Mouse (Mus musculus) testis, adult 2 months (tissue): Measurements from ENCODE around the gene Arhgap44. TPM values are rescaled to one million over a fixed set of nuclear protein-coding genes. Genes with fewer than 3 reads are reported as not detected.

ENCODE experiments used
- H3K27ac ChIP-seq: fragments of 200-500 bp; 2 replicates; pipeline ENCODE4 v1.5.1; 2012; ENCODE audit warnings: low read depth, low read length; ENCODE audit not compliant: control insufficient read depth, insufficient read depth
- H3K27me3 ChIP-seq: fragments of 200-500 bp; 2 replicates; pipeline ENCODE4 v1.6.1; 2012; ENCODE audit warnings: mild to moderate bottlenecking, low read length, moderate library complexity; ENCODE audit not compliant: control insufficient read depth, insufficient read depth
- H3K36me3 ChIP-seq: fragments of 200-500 bp; 2 replicates; pipeline ENCODE4 v1.6.1; 2012; ENCODE audit warnings: mild to moderate bottlenecking, low read length; ENCODE audit not compliant: control insufficient read depth, insufficient read depth
- H3K4me1 ChIP-seq: fragments of 200-500 bp; 2 replicates; pipeline ENCODE4 v1.6.1; 2012; ENCODE audit warnings: low read length; ENCODE audit not compliant: control insufficient read depth, insufficient read depth
- H3K4me3 ChIP-seq: fragments of 200-500 bp; 2 replicates; pipeline ENCODE4 v1.5.1; 2012; ENCODE audit warnings: low read depth, mild to moderate bottlenecking, low read length, moderate library complexity, mixed read lengths; ENCODE audit not compliant: control insufficient read depth
- CTCF ChIP-seq: fragments of 200-500 bp; IDR thresholded peaks from 2 replicates; pipeline ENCODE4 v1.5.1; 2012; ENCODE audit warnings: low read depth, mild to moderate bottlenecking, inconsistent platforms, low read length, moderate library complexity; ENCODE audit not compliant: control insufficient read depth, insufficient read depth, insufficient replicate concordance
- POLR2A ChIP-seq: fragments of 200-500 bp; IDR thresholded peaks from 2 replicates; pipeline ENCODE4 v1.6.1; 2012; ENCODE audit warnings: low read depth, mild to moderate bottlenecking, inconsistent platforms, low read length, moderate library complexity; ENCODE audit not compliant: control insufficient read depth
- polyA plus RNA-seq: library from polyadenylated mRNA; depleted of rRNA; stranded (reverse); fragments of >200 nt; gene quantifications from 2 replicates; pipeline ENCODE4 v1.2.3, GENCODE M21; 2012

Gene Arhgap44
- polyA plus RNA-seq, 1 experiment = 8.6 TPM

DNA sequence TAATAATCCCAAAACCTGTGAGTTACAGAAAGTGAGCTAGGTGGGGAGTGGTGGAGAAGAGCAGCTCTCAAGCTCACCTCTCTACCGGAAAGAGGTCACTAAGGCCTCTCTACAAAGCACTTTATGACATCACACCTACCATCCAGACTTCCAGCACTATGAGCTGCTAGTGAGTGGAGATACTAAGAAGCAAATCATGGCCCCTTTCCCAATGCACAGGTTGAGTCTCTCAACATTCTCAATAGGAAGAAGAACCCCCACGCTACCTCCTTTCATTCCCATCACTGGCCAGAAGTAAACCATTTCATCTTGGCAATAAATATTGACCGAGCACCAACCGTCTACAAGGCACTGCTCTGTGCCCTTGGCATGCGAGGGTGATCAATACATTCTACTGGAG is 3.0 kb downstream of the Arhgap44 start, which contains the start of gene 1700086D15Rik:
1700086D15Rik (minus strand) TSS at position 101 of the 400 bp plus-strand sequence.
- Histone ChIP-seq H3K4me1 (peaks cover 23% of the 10 kb centered on the region), H3K27me3 (no peaks in the 10 kb centered on the region; the same call in 1 of the 2 replicates), H3K27ac (peak within 1 kb of the TSS; percentile 25; the same call in 1 of the 2 replicates), H3K4me3 (peak within 1 kb of the TSS; percentile 94), H3K36me3 (no peaks in the 10 kb centered on the region)
- TF ChIP-seq CTCF = no peak
- no peak for TF ChIP-seq POLR2A

DNA sequence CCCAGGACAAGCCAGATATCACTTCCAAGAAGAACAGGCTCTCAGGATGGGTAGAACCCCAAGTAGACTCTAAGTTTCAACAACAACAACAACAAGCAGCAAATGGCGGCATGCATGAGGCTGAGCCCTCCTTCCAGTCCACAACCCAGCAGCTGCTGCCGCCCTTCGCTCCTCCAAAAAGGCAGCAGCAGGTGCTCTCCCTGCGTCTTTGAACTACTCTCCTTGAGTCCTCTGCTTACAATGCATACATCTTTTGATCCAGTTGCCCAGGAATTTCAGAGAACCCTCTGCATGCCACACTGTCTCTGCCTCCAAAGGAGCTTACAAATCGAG is 4.1 kb downstream of the Arhgap44 start:
- Histone ChIP-seq H3K4me1 (peaks cover 23% of the 10 kb centered on the region), H3K27ac (peak overlapping the region; percentile 25; the same call in 1 of the 2 replicates), H3K4me3 (peak overlapping the region; percentile 94), H3K36me3 (no peaks in the 10 kb centered on the region), H3K27me3 (no peaks in the 10 kb centered on the region; the same call in 1 of the 2 replicates)
- TF ChIP-seq POLR2A (no peak), CTCF (no peak)

DNA sequence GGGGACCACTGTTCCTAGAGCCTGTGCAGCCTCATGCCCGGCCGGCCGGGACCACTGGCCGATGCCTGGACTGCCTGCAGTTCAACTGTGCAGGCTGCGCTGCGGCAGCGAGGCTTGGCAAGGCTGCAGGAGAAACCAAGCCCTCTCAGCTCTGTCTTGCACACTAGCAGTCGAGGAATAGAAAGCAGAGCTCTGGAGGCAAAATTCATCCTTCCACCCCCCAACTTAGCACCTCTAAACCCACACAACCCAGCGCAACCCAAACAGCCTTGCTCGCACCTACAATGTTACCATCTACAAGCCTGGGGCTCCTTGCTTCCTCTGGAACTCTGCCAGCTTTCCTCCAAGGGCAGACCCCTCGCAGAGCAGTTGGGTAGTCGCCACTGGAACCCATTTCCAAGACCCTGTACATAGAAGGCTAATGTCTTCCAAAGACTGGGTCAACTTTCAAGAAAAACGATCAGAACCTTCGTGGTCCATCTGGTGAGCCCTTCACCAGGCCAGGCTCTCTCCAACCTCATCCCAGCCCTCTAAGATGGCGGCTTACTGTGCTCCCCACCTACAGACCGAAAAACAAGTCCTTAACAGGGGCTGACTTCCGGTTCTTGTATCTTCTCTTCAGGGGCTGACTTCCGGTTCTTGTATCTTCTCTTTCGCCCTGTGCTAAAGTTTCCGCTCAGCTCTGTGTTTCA is 4.6 kb downstream of the Arhgap44 start:
- Histone ChIP-seq H3K27ac (peak overlapping the region; percentile 45; the same call in 1 of the 2 replicates), H3K27me3 (no peaks in the 10 kb centered on the region; the same call in 1 of the 2 replicates), H3K4me1 (peaks cover 23% of the 10 kb centered on the region), H3K36me3 (no peaks in the 10 kb centered on the region), H3K4me3 (peak overlapping the region; percentile 94)
- TF ChIP-seq POLR2A (peak; percentile 21; the same call in 1 of the 2 replicates), CTCF (no peak)

DNA sequence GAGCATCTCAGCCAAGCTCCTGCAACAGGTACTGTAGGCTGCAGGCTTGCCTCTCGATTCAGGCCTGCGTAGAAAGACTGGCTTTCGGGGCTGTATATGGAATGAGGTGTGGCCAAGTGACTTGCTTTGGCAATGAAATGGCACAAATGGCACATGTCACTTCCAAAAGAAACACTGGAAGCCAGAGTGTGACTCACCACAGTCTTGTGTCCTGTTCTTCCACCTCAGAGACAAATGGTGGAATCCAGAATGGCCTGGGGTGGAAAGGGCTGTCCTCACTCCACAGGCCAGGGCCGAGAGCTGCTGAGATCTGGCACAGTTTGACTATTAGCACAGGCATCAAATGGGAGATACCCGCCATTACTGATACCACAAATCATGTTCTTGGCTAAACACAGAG is 9.8 kb downstream of the Arhgap44 start:
- TF ChIP-seq CTCF = no peak
- no peak for TF ChIP-seq POLR2A
- H3K27ac ChIP-seq = no peak overlapping the region
- no peak overlapping the region for H3K4me3 ChIP-seq
- H3K36me3 ChIP-seq = no peaks in the 10 kb centered on the region
- H3K27me3 ChIP-seq = no peaks in the 10 kb centered on the region
- H3K4me1 ChIP-seq = peaks cover 11% of the 10 kb centered on the region

DNA sequence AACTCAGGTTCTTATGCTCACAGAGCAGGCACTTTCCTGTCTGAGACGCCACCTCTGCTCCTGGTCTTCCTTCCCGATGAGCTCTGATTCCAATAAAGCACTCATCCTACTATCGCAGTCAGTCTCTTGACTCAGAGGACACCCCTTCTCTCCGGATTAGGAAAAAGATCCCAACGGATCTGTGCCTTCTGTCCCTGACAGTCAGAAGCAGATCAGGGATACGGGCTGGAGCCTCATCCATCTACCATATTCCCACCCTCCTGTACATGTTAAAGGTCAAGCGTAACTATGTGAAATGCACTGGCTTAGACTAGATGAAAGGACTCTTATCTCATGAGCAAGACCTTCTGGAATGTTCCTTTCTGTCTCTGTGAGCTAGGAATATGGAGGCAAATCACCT is 14.3 kb downstream of the Arhgap44 start:
- no peak for TF ChIP-seq POLR2A
- H3K4me1 ChIP-seq = no peaks in the 10 kb centered on the region
- no peaks in the 10 kb centered on the region for H3K27me3 ChIP-seq
- H3K4me3 ChIP-seq = no peak overlapping the region
- no peaks in the 10 kb centered on the region for H3K36me3 ChIP-seq
- H3K27ac ChIP-seq = no peak overlapping the region

DNA sequence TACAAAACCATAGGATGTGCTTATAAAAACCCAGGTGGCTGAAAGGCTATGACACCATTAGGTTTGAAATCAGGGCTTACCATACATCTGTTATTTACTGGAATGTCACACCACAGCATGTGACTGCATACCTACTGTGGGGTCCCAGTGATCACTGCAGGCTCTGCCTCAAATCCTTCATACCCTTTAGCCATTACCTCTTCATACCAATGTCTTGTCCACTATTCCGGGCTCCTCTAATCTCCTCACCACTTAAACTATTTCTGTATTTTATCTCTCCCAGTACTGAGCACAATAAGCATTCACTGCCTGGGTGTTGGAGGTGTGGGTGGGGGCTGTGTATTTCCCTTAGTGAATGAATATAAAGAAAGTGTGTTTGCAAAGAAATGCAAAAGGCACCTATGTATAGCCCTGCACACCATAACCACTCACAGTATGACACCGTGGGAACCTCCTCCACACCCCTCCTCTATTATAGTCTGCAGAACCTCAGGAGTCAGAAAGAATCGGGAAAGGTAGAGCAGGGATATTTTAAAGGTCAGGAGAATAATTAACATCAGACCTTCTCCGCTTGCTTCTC is 19.8 kb downstream of the Arhgap44 start:
- Histone ChIP-seq H3K4me3 (no peak overlapping the region), H3K4me1 (no peaks in the 10 kb centered on the region), H3K27me3 (no peaks in the 10 kb centered on the region), H3K36me3 (no peaks in the 10 kb centered on the region), H3K27ac (no peak overlapping the region)
- TF ChIP-seq CTCF (no peak), POLR2A (no peak)

DNA sequence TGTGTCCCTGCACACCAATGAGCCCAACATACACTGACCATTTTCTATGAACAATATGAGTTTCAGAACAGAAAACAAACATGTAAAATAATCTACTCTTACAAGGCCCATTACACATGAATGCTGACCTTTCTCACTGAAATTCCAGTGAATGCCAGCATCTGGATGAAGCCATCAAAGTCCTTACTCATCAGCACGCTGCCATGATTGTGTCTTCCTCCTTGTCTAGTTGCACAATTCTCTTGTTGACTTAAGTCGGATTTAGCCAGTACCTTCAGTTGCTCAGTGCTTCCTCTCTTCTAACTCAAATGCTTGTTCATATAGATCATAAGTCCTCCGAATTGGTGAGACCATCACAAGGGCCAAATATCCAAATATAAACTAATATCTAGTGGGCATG is 23.7 kb downstream of the Arhgap44 start:
- Histone ChIP-seq H3K27me3 (no peaks in the 10 kb centered on the region), H3K27ac (no peak overlapping the region), H3K36me3 (no peaks in the 10 kb centered on the region), H3K4me1 (no peaks in the 10 kb centered on the region), H3K4me3 (no peak overlapping the region)
- TF ChIP-seq POLR2A = no peak
- no peak for TF ChIP-seq CTCF

DNA sequence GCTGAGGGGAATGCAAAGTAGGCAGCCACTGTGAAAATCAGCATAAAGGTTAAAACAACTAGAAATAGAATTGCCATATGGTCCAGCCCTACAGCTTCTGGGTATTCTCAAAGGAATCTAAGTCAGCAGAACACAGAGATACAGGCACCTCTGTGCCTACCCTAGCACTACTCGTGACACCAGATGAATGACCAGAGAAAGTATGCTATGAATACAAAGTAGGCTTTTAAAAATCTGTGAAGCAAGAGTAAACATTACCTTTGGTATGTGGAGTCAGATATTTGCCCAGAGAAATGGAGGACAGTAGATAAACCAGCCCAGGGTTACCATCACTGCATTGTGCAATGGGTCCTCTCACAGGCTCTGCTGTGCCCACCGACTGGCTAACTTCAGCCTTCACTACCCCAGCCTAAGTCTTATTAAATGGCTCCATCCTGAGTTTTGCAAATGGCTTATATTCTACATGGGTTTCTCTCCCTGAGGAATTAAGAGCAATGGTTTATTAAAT is 25.6 kb downstream of the Arhgap44 start:
- Histone ChIP-seq H3K4me3 (no peak overlapping the region), H3K27ac (no peak overlapping the region), H3K27me3 (no peaks in the 10 kb centered on the region), H3K4me1 (no peaks in the 10 kb centered on the region), H3K36me3 (no peaks in the 10 kb centered on the region)
- TF ChIP-seq POLR2A = no peak
- no peak for TF ChIP-seq CTCF
